Mouse (Mus musculus) limb, embryonic 15.5 days (tissue): ENCODE measurements around the gene Pagr1a. TPM values are rescaled to one million over a fixed set of nuclear protein-coding genes. Genes with fewer than 3 reads are reported as not detected.

Source experiments
- microRNA-seq: library from miRNA; unstranded; fragments of <30 nt; microRNA quantifications from one replicate; pipeline ENCODE4, GENCODE M21; 2016
- polyA plus RNA-seq: library from polyadenylated mRNA; unstranded; fragments of >200 nt; fragmentation: Nextera tagmentation; extraction: Ambion mirVana; gene quantifications from 2 replicates; pipeline ENCODE4 v1.2.1, GENCODE M21; 2015

The Pagr1a gene
- polyA plus RNA-seq, 1 experiment from 2014 or later, result 46.7 TPM

Small RNA genes within 50 kb of the gene (microRNA-seq; reads per million reads assigned to microRNA genes)
- gene Gm44343, result not detected

Other genes with a start within 250 kb of the Pagr1a start
- 117 and 122 TPM in 2 replicates for gene Ypel3, start 240.4 kb downstream of the Pagr1a start, polyA plus RNA-seq
- 0.37 and 0.46 TPM in 2 replicates for gene Tbx6, start 235.9 kb downstream of the Pagr1a start, polyA plus RNA-seq
- gene Ppp4c, start 224.9 kb downstream of the Pagr1a start, polyA plus RNA-seq, result 212 and 227 TPM in 2 replicates
- gene Fam57b, start 219.7 kb downstream of the Pagr1a start, polyA plus RNA-seq, result 0.22 and 0.56 TPM in 2 replicates
- gene 4930451I11Rik, start 185.7 kb downstream of the Pagr1a start, polyA plus RNA-seq, result not detected in 2 replicates
- gene Doc2a, start 169.9 kb downstream of the Pagr1a start, polyA plus RNA-seq, result 0.57 and 0.82 TPM in 2 replicates
- gene Hirip3, start 155.4 kb downstream of the Pagr1a start, polyA plus RNA-seq, result 26.7 and 30.1 TPM in 2 replicates
- gene Ino80e, start 155.0 kb downstream of the Pagr1a start, polyA plus RNA-seq, result 80.7 and 82.1 TPM in 2 replicates
- gene Taok2, start 132.6 kb downstream of the Pagr1a start, polyA plus RNA-seq, result 40.9 and 46.3 TPM in 2 replicates
- gene Tmem219, start 94.4 kb downstream of the Pagr1a start, polyA plus RNA-seq, result 31.3 and 35.1 TPM in 2 replicates
- gene Kctd13, start 88.5 kb downstream of the Pagr1a start, polyA plus RNA-seq, result 13.5 and 15.3 TPM in 2 replicates
- 0.10 TPM in 1 of 2 replicates, not detected in the other for gene Asphd1, start 67.8 kb downstream of the Pagr1a start, polyA plus RNA-seq
- gene Sez6l2, start 66.8 kb downstream of the Pagr1a start, polyA plus RNA-seq, result 0.46 and 0.50 TPM in 2 replicates
- 105 and 119 TPM in 2 replicates for gene Cdipt, start 41.4 kb downstream of the Pagr1a start, polyA plus RNA-seq
- 1.5 and 1.6 TPM in 2 replicates for gene Cdiptos, start 41.3 kb downstream of the Pagr1a start, polyA plus RNA-seq
- 13.1 and 17.0 TPM in 2 replicates for gene Mvp, start 2.7 kb downstream of the Pagr1a start, polyA plus RNA-seq
- 0.63 and 1.8 TPM in 2 replicates for gene Pagr1b, start 868 bp downstream of the Pagr1a start, polyA plus RNA-seq
- 28.9 and 58.2 TPM in 2 replicates for gene Gm42742, start 3.7 kb upstream of the Pagr1a start, polyA plus RNA-seq
- 16.5 and 17.5 TPM in 2 replicates for gene Prrt2, start 3.9 kb upstream of the Pagr1a start, polyA plus RNA-seq
- 49.8 and 54.8 TPM in 2 replicates for gene Maz, start 9.7 kb upstream of the Pagr1a start, polyA plus RNA-seq
- 90.7 and 96.9 TPM in 2 replicates for gene Kif22, start 25.1 kb upstream of the Pagr1a start, polyA plus RNA-seq
- gene Zg16, start 70.0 kb upstream of the Pagr1a start, polyA plus RNA-seq, result not detected in 2 replicates
- gene AI467606, start 74.0 kb upstream of the Pagr1a start, polyA plus RNA-seq, result 5.3 and 6.1 TPM in 2 replicates
- gene Qprt, start 104.9 kb upstream of the Pagr1a start, polyA plus RNA-seq, result 4.1 and 6.3 TPM in 2 replicates
- gene Spn, start 120.5 kb upstream of the Pagr1a start, polyA plus RNA-seq, result 0.81 and 0.84 TPM in 2 replicates
- 53.6 and 55.1 TPM in 2 replicates for gene Cd2bp2, start 178.7 kb upstream of the Pagr1a start, polyA plus RNA-seq
- gene Tbc1d10b, start 191.1 kb upstream of the Pagr1a start, polyA plus RNA-seq, result 24.6 and 25.5 TPM in 2 replicates
- 422 and 1,232 TPM in 2 replicates for gene Mylpf, start 191.5 kb upstream of the Pagr1a start, polyA plus RNA-seq
- gene Zfp553, start 215.7 kb upstream of the Pagr1a start, polyA plus RNA-seq, result 37.3 and 38.4 TPM in 2 replicates
- 19.6 and 22.7 TPM in 2 replicates for gene Sept1, start 215.8 kb upstream of the Pagr1a start, polyA plus RNA-seq
- gene Zfp771, start 226.9 kb upstream of the Pagr1a start, polyA plus RNA-seq, result 69.7 and 71.7 TPM in 2 replicates
- 127 and 138 TPM in 2 replicates for gene Dctpp1, start 243.4 kb upstream of the Pagr1a start, polyA plus RNA-seq